Mouse (Mus musculus) neutrophil, adult 65 days (primary cell): Measurements from ENCODE around the gene Dhrs1. TPM values are rescaled to one million over a fixed set of nuclear protein-coding genes. Genes with fewer than 3 reads are reported as not detected.

Experiments
- total RNA-seq: library from RNA; stranded (reverse); gene quantifications from 2 replicates; pipeline ENCODE4 v1.2.4, GENCODE M21; 2023

Dhrs1 gene
- 47.8 and 56.7 TPM in 2 replicates for total RNA-seq

DNA sequence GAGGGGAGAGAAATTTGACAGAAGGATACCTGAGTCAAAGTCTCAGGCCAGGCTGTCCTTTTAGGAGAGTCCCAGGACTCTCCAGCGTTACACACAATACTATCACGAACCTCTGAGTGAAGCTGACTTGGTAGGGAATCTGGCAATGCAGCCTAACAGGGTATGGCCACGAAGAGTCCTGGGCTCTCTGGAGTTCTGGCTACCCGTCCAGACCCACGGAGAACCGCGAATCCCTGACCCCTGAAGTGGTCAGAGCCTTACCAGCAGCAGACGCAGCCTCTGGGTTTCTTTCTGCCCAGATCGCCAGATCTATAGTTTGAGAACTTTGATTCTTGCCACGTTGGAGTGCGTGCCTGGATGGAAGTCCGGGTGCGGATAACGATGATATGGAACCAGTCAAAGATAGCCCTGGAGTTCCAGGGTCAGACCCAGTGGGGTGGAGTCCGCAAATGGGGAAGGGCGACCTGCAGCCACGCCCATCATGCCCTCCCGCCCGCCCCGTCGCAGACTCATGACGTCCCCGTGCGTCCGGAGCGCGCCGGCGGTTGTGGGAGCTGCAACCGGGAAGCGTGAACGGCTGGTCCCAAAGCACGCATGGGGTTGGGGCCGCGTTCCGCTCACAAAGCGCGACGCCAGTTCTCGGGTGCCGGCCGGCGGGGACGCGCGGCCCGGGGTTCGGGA lies at the start of gene Dhrs1, which contains the start of gene Nop9:
Gene Dhrs1, minus strand, starts transcription at position 511 of the 681 bp plus-strand sequence.
Gene Nop9, plus strand, starts transcription at position 514 of the 681 bp plus-strand sequence.

GRCm38 (mm10) chr14:55788256-55789050 lies 43.0 kb upstream of the Dhrs1 start, which contains the start of gene Ripk3:
TSS of gene Ripk3 (minus strand) at chr14:55788865.

DNA sequence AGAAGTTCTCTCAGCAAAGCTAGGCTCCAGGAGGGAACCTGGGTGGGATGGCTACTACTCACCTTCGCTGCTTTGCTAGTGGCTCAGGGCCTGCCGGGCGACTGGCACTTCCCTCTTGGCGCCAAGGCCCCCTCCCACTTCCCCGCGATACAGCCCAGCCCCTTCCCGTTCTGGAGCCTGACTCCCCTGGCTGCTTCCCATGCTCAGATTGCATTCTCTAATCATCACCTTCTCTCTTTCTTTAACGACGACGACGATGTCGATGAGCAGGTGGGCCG lies 38.4 kb upstream of the Dhrs1 start, which contains the start of gene Adcy4:
Gene Adcy4, minus strand, starts transcription at position 138 of the 278 bp plus-strand sequence.

GRCm38 (mm10) chr14:55765696-55766095 lies 20.2 kb upstream of the Dhrs1 start, which contains the start of gene Ltb4r1:
TSS of gene Ltb4r1 (plus strand) at chr14:55765962.

DNA sequence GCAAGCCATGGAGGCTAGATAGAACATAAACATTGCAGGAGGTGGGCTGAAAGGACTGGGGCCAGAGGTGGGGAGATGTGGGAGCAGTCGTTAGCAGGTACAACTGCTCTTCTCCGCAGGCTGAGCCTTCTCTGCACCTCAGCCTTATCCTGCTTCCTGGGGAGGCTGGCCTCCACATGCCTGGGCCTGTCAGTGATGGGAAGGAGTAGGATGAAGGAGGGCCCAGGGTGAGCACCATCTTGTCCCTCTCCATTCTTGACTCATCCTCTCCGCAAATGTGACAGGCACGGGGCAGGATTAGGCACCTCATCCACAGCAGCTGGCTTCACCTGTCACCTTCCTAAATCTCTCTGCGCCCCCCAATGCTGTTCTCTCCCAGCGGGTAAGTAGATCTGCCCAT lies 15.7 kb upstream of the Dhrs1 start, which contains the start of gene Ltb4r2:
Gene Ltb4r2, plus strand, starts transcription at position 266 of the 400 bp plus-strand sequence.

DNA sequence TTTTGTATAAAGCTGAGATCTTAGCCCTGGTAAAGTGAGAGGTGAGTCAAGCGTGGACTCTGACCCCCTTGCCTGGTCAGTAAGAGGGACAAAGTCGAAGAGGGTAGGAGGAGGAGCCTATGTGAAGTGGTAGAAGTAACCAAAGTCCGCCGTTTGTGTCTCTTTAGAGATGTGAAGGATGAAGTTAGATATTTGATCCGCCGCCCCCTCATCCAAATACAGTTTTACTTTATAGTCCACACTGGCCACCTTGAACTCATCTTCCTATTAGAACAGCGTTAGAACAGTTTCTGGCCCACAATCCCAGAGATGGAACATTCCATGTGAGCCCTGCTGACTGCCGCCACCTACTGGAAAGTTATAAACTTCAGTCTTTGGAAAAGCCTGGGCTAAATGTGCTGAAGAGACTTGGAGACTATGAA lies 12.9 kb upstream of the Dhrs1 start, which contains the start of gene Cideb:
Gene Cideb, minus strand, starts transcription at position 96 of the 422 bp plus-strand sequence.

GRCm38 (mm10) chr14:55721700-55722437 lies 23.6 kb downstream of the Dhrs1 start, which contains the start of gene Rabggta:
TSS of gene Rabggta (minus strand) at chr14:55722263.

GRCm38 (mm10) chr14:55713729-55714122 lies 31.8 kb downstream of the Dhrs1 start, which contains the start of gene Tgm1:
TSS of gene Tgm1 (minus strand) at chr14:55713926.

Other genes starting within 250 kb of the Dhrs1 start
- not detected in 2 replicates for gene Cpne6, start 235.2 kb downstream of the Dhrs1 start, total RNA-seq
- gene Nrl, start 220.7 kb downstream of the Dhrs1 start, total RNA-seq, result not detected in 2 replicates
- gene Pck2, start 205.4 kb downstream of the Dhrs1 start, total RNA-seq, result 14.4 and 20.4 TPM in 2 replicates
- 44.0 and 53.0 TPM in 2 replicates for gene Dcaf11, start 185.7 kb downstream of the Dhrs1 start, total RNA-seq
- gene A730061H03Rik, start 185.3 kb downstream of the Dhrs1 start, total RNA-seq, result 1.2 and 2.0 TPM in 2 replicates
- gene Fitm1, start 170.1 kb downstream of the Dhrs1 start, total RNA-seq, result not detected in 2 replicates
- gene Psme1, start 167.6 kb downstream of the Dhrs1 start, total RNA-seq, result 122 and 139 TPM in 2 replicates
- 1.5 and 1.8 TPM in 2 replicates for gene Emc9, start 160.4 kb downstream of the Dhrs1 start, total RNA-seq
- 174 and 199 TPM in 2 replicates for gene Psme2, start 154.6 kb downstream of the Dhrs1 start, total RNA-seq
- 49.9 and 68.0 TPM in 2 replicates for gene Rnf31, start 154.0 kb downstream of the Dhrs1 start, total RNA-seq
- gene Irf9, start 142.1 kb downstream of the Dhrs1 start, total RNA-seq, result 49.8 and 55.5 TPM in 2 replicates
- 0.22 TPM in 1 of 2 replicates, not detected in the other for gene Rec8, start 127.7 kb downstream of the Dhrs1 start, total RNA-seq
- 10.0 and 12.5 TPM in 2 replicates for gene Ipo4, start 109.7 kb downstream of the Dhrs1 start, total RNA-seq
- 1.5 and 2.2 TPM in 2 replicates for gene Gm49378, start 107.8 kb downstream of the Dhrs1 start, total RNA-seq
- gene Tm9sf1, start 101.9 kb downstream of the Dhrs1 start, total RNA-seq, result 29.1 and 33.0 TPM in 2 replicates
- 1.3 and 1.7 TPM in 2 replicates for gene Tssk4, start 95.5 kb downstream of the Dhrs1 start, total RNA-seq
- gene Mdp1, start 85.2 kb downstream of the Dhrs1 start, total RNA-seq, result 9.4 and 11.2 TPM in 2 replicates
- 12.0 and 12.3 TPM in 2 replicates for gene Gmpr2, start 73.7 kb downstream of the Dhrs1 start, total RNA-seq
- 129 and 152 TPM in 2 replicates for gene Nedd8, start 73.6 kb downstream of the Dhrs1 start, total RNA-seq
- gene Tinf2, start 63.9 kb downstream of the Dhrs1 start, total RNA-seq, result 47.7 and 63.8 TPM in 2 replicates
- gene Tgm1, start 31.8 kb downstream of the Dhrs1 start, total RNA-seq, result 2.1 and 2.6 TPM in 2 replicates
- gene Rabggta, start 23.4 kb downstream of the Dhrs1 start, total RNA-seq, result 23.7 and 38.4 TPM in 2 replicates
- 12.1 and 17.3 TPM in 2 replicates for gene Nop9, start within 50 bp of the Dhrs1 start, total RNA-seq
- 0.77 TPM in 1 of 2 replicates, not detected in the other for gene Cideb, start 12.8 kb upstream of the Dhrs1 start, total RNA-seq
- gene Ltb4r2, start 15.7 kb upstream of the Dhrs1 start, total RNA-seq, result 0.43 and 1.0 TPM in 2 replicates
- 203 and 207 TPM in 2 replicates for gene Ltb4r1, start 20.3 kb upstream of the Dhrs1 start, total RNA-seq
- gene Adcy4, start 38.4 kb upstream of the Dhrs1 start, total RNA-seq, result 0.63 TPM in 1 of 2 replicates, not detected in the other
- gene Ripk3, start 43.2 kb upstream of the Dhrs1 start, total RNA-seq, result 42.5 and 50.7 TPM in 2 replicates
- gene Nfatc4, start 77.5 kb upstream of the Dhrs1 start, total RNA-seq, result not detected in 2 replicates
- 1.1 and 3.0 TPM in 2 replicates for gene Nynrin, start 108.3 kb upstream of the Dhrs1 start, total RNA-seq
- 0.48 and 0.54 TPM in 2 replicates for gene Cbln3, start 138.7 kb upstream of the Dhrs1 start, total RNA-seq
- 107 and 146 TPM in 2 replicates for gene Khnyn, start 139.3 kb upstream of the Dhrs1 start, total RNA-seq
- 1.9 and 2.2 TPM in 2 replicates for gene Sdr39u1, start 154.6 kb upstream of the Dhrs1 start, total RNA-seq
- not detected in 2 replicates for gene Cma1, start 199.0 kb upstream of the Dhrs1 start, total RNA-seq
- gene Cma2, start 205.3 kb upstream of the Dhrs1 start, total RNA-seq, result not detected in 2 replicates